33 mouse cellular contexts compared by ENCODE assay signal in genomic region chr19:16237034-16237433, GRCm38 (mm10).
"Had no signal": no experiment of that assay in that cellular context is flagged by ENCODE, and none has a peak within 500 bp of the region (broad histone marks: within the 10 kb centered on the region; RNA-seq: fewer than 3 reads in every experiment).

No protein-coding gene starts in this region.

- H3K36me3 ChIP-seq: heart, embryonic 12.5 days; heart, embryonic 13.5 days; heart, embryonic 15.5 days; hindbrain, embryonic 10.5 days; hindbrain, embryonic 12.5 days; hindbrain, embryonic 15.5 days; intestine, embryonic 15.5 days; kidney, embryonic 15.5 days had no signal

- H3K9ac ChIP-seq: heart, embryonic 12.5 days; heart, embryonic 13.5 days; heart, embryonic 15.5 days; hindbrain, embryonic 12.5 days; hindbrain, embryonic 15.5 days; intestine, embryonic 15.5 days; kidney, embryonic 15.5 days had no signal

- H3K27ac ChIP-seq: heart, embryonic 13.5 days; heart, embryonic 15.5 days; hindbrain, embryonic 10.5 days; hindbrain, embryonic 12.5 days; hindbrain, embryonic 15.5 days; hindbrain, postnatal 0 days; intestine, embryonic 15.5 days; kidney, embryonic 15.5 days; kidney, postnatal 0 days; left cerebral cortex, adult 2 months had no signal

- H3K9me3 ChIP-seq: heart, embryonic 12.5 days; heart, embryonic 13.5 days; heart, embryonic 15.5 days; hindbrain, embryonic 10.5 days; hindbrain, embryonic 12.5 days; hindbrain, embryonic 15.5 days; intestine, embryonic 15.5 days; kidney, embryonic 15.5 days had no signal

- ATAC-seq: hindbrain, embryonic 16.5 days; hindbrain, postnatal 0 days; inflammation-experienced regulatory T-cells, adult 6 months; intestine, embryonic 15.5 days; intestine, embryonic 16.5 days; intestine, postnatal 0 days had no signal

- H3K4me3 ChIP-seq: heart, embryonic 12.5 days; heart, embryonic 13.5 days; heart, embryonic 15.5 days; hindbrain, embryonic 10.5 days; hindbrain, embryonic 12.5 days; hindbrain, embryonic 15.5 days; intestine, embryonic 15.5 days; kidney, embryonic 15.5 days; layer of hippocampus, adult 2 months; left cerebral cortex, adult 2 months had no signal

- H3K4me2 ChIP-seq: heart, embryonic 11.5 days; heart, embryonic 12.5 days; heart, embryonic 13.5 days; heart, embryonic 15.5 days; hindbrain, embryonic 12.5 days; hindbrain, embryonic 15.5 days; intestine, embryonic 15.5 days; kidney, embryonic 15.5 days had no signal

- H3K27me3 ChIP-seq: heart, embryonic 12.5 days; heart, embryonic 13.5 days; heart, embryonic 15.5 days; hindbrain, embryonic 12.5 days; hindbrain, embryonic 15.5 days; intestine, embryonic 15.5 days; kidney, embryonic 15.5 days had no signal

- DNase-seq: heart, postnatal 10 days; heart, postnatal 14 days; heart, postnatal 36 days; heart, postnatal 4 days; kidney, adult 11 months; kidney, adult 18-20 months; kidney, adult 2 months; kidney, adult 8-10 months; kidney, adult 9 months; kidney, postnatal 10 days; kidney, postnatal 14 days; kidney, postnatal 25 days; kidney, postnatal 36 days; kidney, postnatal 4 days; layer of hippocampus, adult 9-11 months; layer of hippocampus, postnatal 36 days had no signal
